27 mouse cellular contexts compared by ENCODE assay signal in the genomic region with DNA sequence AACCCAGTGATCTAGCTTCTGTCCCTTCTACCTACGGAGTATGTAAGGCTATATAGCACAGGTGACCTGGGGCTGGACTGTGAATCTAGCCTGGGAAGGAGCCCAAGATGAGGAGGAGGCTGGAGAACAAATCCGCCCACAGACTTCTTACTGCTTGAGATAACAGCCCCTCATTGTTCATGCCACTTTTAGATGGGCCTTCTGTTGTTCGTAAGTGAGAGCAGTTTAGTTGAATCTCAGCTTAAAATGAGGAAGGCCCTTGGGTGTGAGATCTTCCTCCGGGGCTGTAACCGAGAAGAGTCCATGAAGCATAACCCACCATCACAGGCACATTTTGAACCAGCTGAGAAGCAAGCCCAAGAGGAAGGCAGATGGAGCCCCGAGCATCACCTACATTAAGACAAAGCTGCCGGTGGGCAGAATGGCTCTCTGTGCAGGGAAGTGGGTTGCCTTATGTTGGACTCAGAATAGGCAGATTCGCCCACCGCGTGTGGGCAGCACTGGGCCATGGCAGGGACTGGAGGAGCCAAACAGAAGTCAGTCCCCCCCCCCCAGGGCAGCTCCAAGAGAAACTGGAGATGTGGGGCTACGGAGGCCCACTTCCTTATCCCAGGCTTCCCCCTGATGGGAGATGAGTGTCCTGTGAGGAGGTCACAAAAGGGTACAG. TPM values are rescaled to one million over a fixed set of nuclear protein-coding genes. Genes with fewer than 3 reads are reported as not detected.
DNase-seq lines count a peak whose midpoint lies in the region; ATAC-seq and TF ChIP-seq lines count a peak whose summit lies in the region.
"Had no signal": no experiment of that assay in that cellular context is flagged by ENCODE, and none has a peak within 500 bp of the region (broad histone marks: within the 10 kb centered on the region; RNA-seq: fewer than 3 reads in every experiment).

No protein-coding gene starts in this region.

- H3K9ac ChIP-seq in hindbrain, postnatal 0 days (replicated peaks; ENCODE audit: low read length): no peak overlapping the region
- H3K9ac ChIP-seq: heart, embryonic 12.5 days; limb, embryonic 13.5 days; liver, embryonic 14.5 days; lung, embryonic 15.5 days; stomach, embryonic 15.5 days had no signal

- H3K27ac ChIP-seq in hindbrain, embryonic 10.5 days: peak overlapping the region; percentile 17; the same call in 1 of the 2 replicates
- H3K27ac ChIP-seq in hindbrain, postnatal 0 days: no peak overlapping the region
- peak overlapping the region; percentile 20 for H3K27ac ChIP-seq in cortical plate, adult 2 months (ENCODE audit: insufficient read depth, low read length)
- H3K27ac ChIP-seq: limb, embryonic 13.5 days; liver, embryonic 14.5 days; lung, embryonic 15.5 days; stomach, embryonic 15.5 days had no signal

- H3K4me1 ChIP-seq in hindbrain, embryonic 10.5 days (replicated peaks): peaks cover 11% of the 10 kb centered on the region
- no peaks in the 10 kb centered on the region for H3K4me1 ChIP-seq in hindbrain, postnatal 0 days (ENCODE audit: insufficient read depth, low read length)
- peaks cover 4% of the 10 kb centered on the region for H3K4me1 ChIP-seq in cortical plate, adult 2 months (ENCODE audit: control insufficient read depth, insufficient read depth, low read length)
- H3K4me1 ChIP-seq: heart, embryonic 12.5 days; limb, embryonic 13.5 days; lung, embryonic 15.5 days; stomach, embryonic 15.5 days had no signal

- H3K36me3 ChIP-seq in hindbrain, embryonic 10.5 days: no peaks in the 10 kb centered on the region
- H3K36me3 ChIP-seq in hindbrain, postnatal 0 days (ENCODE audit: insufficient read depth, low read length): no peaks in the 10 kb centered on the region
- H3K36me3 ChIP-seq: heart, embryonic 12.5 days; limb, embryonic 13.5 days; lung, embryonic 15.5 days; stomach, embryonic 15.5 days had no signal

- WGBS in hindbrain, embryonic 10.5 days: 83% methylated on average over 11 of the region's 11 CpGs
- WGBS in hindbrain, postnatal 0 days: 75% methylated on average over 11 of the region's 11 CpGs

- no peaks in the 10 kb centered on the region for H3K9me3 ChIP-seq in hindbrain, embryonic 10.5 days
- H3K9me3 ChIP-seq in hindbrain, postnatal 0 days (ENCODE audit: low read length): no peaks in the 10 kb centered on the region
- H3K9me3 ChIP-seq: heart, embryonic 12.5 days; limb, embryonic 13.5 days; lung, embryonic 15.5 days; stomach, embryonic 15.5 days had no signal

- H3K4me2 ChIP-seq in hindbrain, postnatal 0 days (ENCODE audit: low read depth, low read length): no peak overlapping the region
- H3K4me2 ChIP-seq: heart, embryonic 12.5 days; limb, embryonic 13.5 days; lung, embryonic 15.5 days; stomach, embryonic 15.5 days had no signal

- no peak for ATAC-seq in hindbrain, postnatal 0 days
- ATAC-seq: CD4-positive, CD25-positive, alpha-beta regulatory T cell, adult 4 months; forebrain, embryonic 16.5 days; Patski had no signal

- H3K27me3 ChIP-seq in hindbrain, embryonic 10.5 days (ENCODE audit: insufficient read depth, poor library complexity, severe bottlenecking): no peaks in the 10 kb centered on the region
- H3K27me3 ChIP-seq in hindbrain, postnatal 0 days (ENCODE audit: insufficient read depth, low read length): no peaks in the 10 kb centered on the region
- H3K27me3 ChIP-seq: limb, embryonic 13.5 days; lung, embryonic 15.5 days; Patski; stomach, embryonic 15.5 days had no signal

- no peak for DNase-seq in hindbrain, embryonic 10.5 days (ENCODE audit: low spot score)
- DNase-seq in hindbrain, postnatal 0 days (ENCODE audit: low spot score): no peak
- DNase-seq in left cerebral cortex, adult 9 months (ENCODE audit: low spot score in 2 of 2): peak; percentile 33 to 70
- DNase-seq in right cerebral cortex, postnatal 14 days: peak; percentile 32
- DNase-seq in cerebellum, adult 11 months: no peak
- DNase-seq in ovary, adult 18-20 months (ENCODE audit: low spot score): no peak
- no peak for DNase-seq in cerebellum, postnatal 10 days
- DNase-seq: adrenal gland, adult 8-10 months; cerebellum, adult 9-11 months; gastrocnemius, postnatal 10 days; heart, adult 11 months; kidney, adult 18-20 months; kidney, postnatal 36 days; retina, postnatal 1 day; thymus, adult 2 months had no signal

- no peak for TF ChIP-seq POLR2A in cortical plate, adult 2 months (IDR thresholded peaks at IDR 0.05; ENCODE audit: extremely low read depth, insufficient read depth, low read length)

- no peak overlapping the region for H3K4me3 ChIP-seq in hindbrain, embryonic 10.5 days
- H3K4me3 ChIP-seq in hindbrain, postnatal 0 days (ENCODE audit: low read length): no peak overlapping the region
- no peak overlapping the region for H3K4me3 ChIP-seq in cortical plate, adult 2 months (ENCODE audit: insufficient read depth, low read length)
- H3K4me3 ChIP-seq: heart, embryonic 12.5 days; limb, embryonic 13.5 days; lung, embryonic 15.5 days; stomach, embryonic 15.5 days had no signal

- no peak for TF ChIP-seq CTCF in hindbrain, postnatal 0 days (IDR thresholded peaks at IDR 0.05; ENCODE audit: low read depth)
- TF ChIP-seq CTCF in cortical plate, adult 2 months (IDR thresholded peaks at IDR 0.05; ENCODE audit: extremely low read depth, insufficient read depth, low read length): no peak

RNA-seq across cellular contexts. Expression of gene Vwa5b1, which starts 24.4 kb away (rescaled TPM):
- polyA plus RNA-seq in hindbrain, embryonic 10.5 days (2016; fragmentation: Nextera tagmentation; extraction: Ambion mirVana): 0.67 and 0.80 TPM in 2 replicates
- 8.0 and 9.0 TPM in 2 replicates for total RNA-seq in hindbrain, postnatal 0 days (2014; rRNA removed)
- polyA plus RNA-seq in hindbrain, postnatal 0 days (2015; fragmentation: Nextera tagmentation; extraction: Ambion mirVana): 2.3 and 2.7 TPM in 2 replicates
- polyA plus RNA-seq in cortical plate, adult 2 months (2012; rRNA removed): 1.5 and 2.0 TPM in 2 replicates
- total RNA-seq: ES-E14; gastrocnemius, postnatal 10 days; hematopoietic stem cell, adult 5-6 weeks; megakaryocyte, adult 5-6 weeks had no signal
- polyA plus RNA-seq: CD4-positive, CD25-positive, alpha-beta regulatory T cell, adult 4 months; heart, embryonic 12.5 days; limb, embryonic 13.5 days; liver, embryonic 14.5 days had no signal

Comparison
In these comparisons a context has a peak if more than half of its experiments do, and no peak if none do; other contexts are left out.
1. DNase-seq: peak in left cerebral cortex, adult 9 months (2 of 2) and right cerebral cortex, postnatal 14 days (single experiment); none in hindbrain, embryonic 10.5 days (single experiment), hindbrain, postnatal 0 days (single experiment), cerebellum, adult 11 months (single experiment), ovary, adult 18-20 months (single experiment) and cerebellum, postnatal 10 days (0 of 2).